ENCODE assay signal across 8 mouse cellular contexts in the genomic region with DNA sequence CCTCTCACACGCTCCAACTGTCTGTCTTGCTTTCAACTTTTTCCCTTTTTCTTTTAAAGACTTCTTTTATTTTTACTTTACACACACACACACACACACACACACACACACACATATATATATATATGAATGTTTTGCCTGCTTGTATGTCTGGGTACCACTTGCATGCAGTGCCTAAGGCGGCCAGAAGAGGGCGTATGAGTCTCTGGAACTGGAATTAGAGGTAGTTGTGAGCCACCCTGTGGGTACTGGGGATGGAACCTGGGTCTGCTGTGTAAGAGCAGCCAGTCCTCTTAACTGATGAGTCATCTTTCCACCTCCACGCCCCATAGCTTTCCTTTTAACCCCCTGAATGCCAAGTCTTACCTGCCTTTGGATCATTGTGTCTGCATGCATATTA. TPM values are rescaled to one million over a fixed set of nuclear protein-coding genes. Genes with fewer than 3 reads are reported as not detected.
A peak's percentile ranks its signal among the peaks of the same experiment; 100 is the strongest.
DNase-seq lines count a peak whose midpoint lies in the region; ATAC-seq and TF ChIP-seq lines count a peak whose summit lies in the region.

No protein-coding gene starts in this region.

- no peaks in the 10 kb centered on the region for H3K27me3 ChIP-seq in kidney, adult 2 months (replicated peaks; ENCODE audit: control insufficient read depth, insufficient read depth, low read length)
- H3K27me3 ChIP-seq in kidney, embryonic 14.5 days (ENCODE audit: control insufficient read depth, insufficient read depth, low read length), result no peaks in the 10 kb centered on the region
- H3K27me3 ChIP-seq in lung, postnatal 0 days (replicated peaks; ENCODE audit: insufficient read depth, low read length), result 0 out of 2 replicates have a peak, but pooled peaks cover 3% of the 10 kb centered on the region

- H3K4me3 ChIP-seq in kidney, adult 2 months (ENCODE audit: insufficient read depth, low read depth, low read length), result no peak overlapping the region
- no peak overlapping the region for H3K4me3 ChIP-seq in kidney, embryonic 14.5 days (ENCODE audit: low read length)
- H3K4me3 ChIP-seq in lung, postnatal 0 days (ENCODE audit: low read depth, low read length), result no peak overlapping the region

- H3K27ac ChIP-seq in kidney, adult 2 months (ENCODE audit: insufficient read depth, low read depth, low read length), result no peak overlapping the region
- H3K27ac ChIP-seq in kidney, embryonic 14.5 days (ENCODE audit: low read depth, low read length), result no peak overlapping the region
- no peak overlapping the region for H3K27ac ChIP-seq in lung, postnatal 0 days (ENCODE audit: low read length)

- H3K9me3 ChIP-seq in kidney, embryonic 14.5 days (ENCODE audit: control insufficient read depth, low read length), result no peaks in the 10 kb centered on the region
- H3K9me3 ChIP-seq in lung, postnatal 0 days (ENCODE audit: low read length), result no peaks in the 10 kb centered on the region

- 0 out of 2 replicates have a peak, but pooled peaks cover 2% of the 10 kb centered on the region for H3K4me1 ChIP-seq in kidney, adult 2 months (ENCODE audit: control insufficient read depth, insufficient read depth, low read length)
- no peaks in the 10 kb centered on the region for H3K4me1 ChIP-seq in kidney, embryonic 14.5 days (ENCODE audit: control insufficient read depth, insufficient read depth, low read length)
- H3K4me1 ChIP-seq in lung, postnatal 0 days (ENCODE audit: insufficient read depth, low read depth, low read length), result no peaks in the 10 kb centered on the region

- no peaks in the 10 kb centered on the region for H3K36me3 ChIP-seq in kidney, adult 2 months (ENCODE audit: control insufficient read depth, insufficient read depth, low read length)
- H3K36me3 ChIP-seq in kidney, embryonic 14.5 days (ENCODE audit: control insufficient read depth, insufficient read depth, low read length), result no peaks in the 10 kb centered on the region
- no peaks in the 10 kb centered on the region for H3K36me3 ChIP-seq in lung, postnatal 0 days (ENCODE audit: insufficient read depth, low read length)

- ATAC-seq in kidney, embryonic 14.5 days (ENCODE audit: low FRiP score, low TSS enrichment), result no peak
- ATAC-seq in lung, postnatal 0 days, result no peak

- peak; percentile 36 for DNase-seq in kidney, adult 2 months
- DNase-seq in ES-CJ7 (ENCODE audit: low read depth, low spot score) (peak; percentile 90), MN1 (ENCODE audit: low spot score) (no peak)
- DNase-seq in c-Kit-positive CD71-positive TER-119-negative erythroid progenitor cells, embryonic 14.5 days (ENCODE audit: low read depth), result peak; percentile 32
- peak; percentile 37 for DNase-seq in lung, postnatal 0 days (ENCODE audit: low spot score)
- DNase-seq in urinary bladder, postnatal 4 days (ENCODE audit: low spot score in 2 of 2), result no peak
- no peak for DNase-seq in layer of hippocampus, adult 11-12 months (ENCODE audit: low spot score)

- TF ChIP-seq CTCF in kidney, adult 2 months (conservative IDR thresholded peaks at IDR 0.05; ENCODE audit: insufficient read depth, insufficient read length, low read depth, low read length), result peak; percentile 54
- peak; percentile 69 for TF ChIP-seq CTCF in lung, postnatal 0 days (IDR thresholded peaks at IDR 0.05)

- no peak overlapping the region for H3K9ac ChIP-seq in kidney, embryonic 14.5 days (ENCODE audit: low read depth, low read length)
- H3K9ac ChIP-seq in lung, postnatal 0 days (replicated peaks; ENCODE audit: low read depth), result no peak overlapping the region

- WGBS in kidney, adult 2 months, result 30% methylated on average over 4 of the region's 4 CpGs
- 33% methylated on average over 4 of the region's 4 CpGs for WGBS in kidney, embryonic 14.5 days
- 27% methylated on average over 4 of the region's 4 CpGs for WGBS in lung, postnatal 0 days

- TF ChIP-seq EP300 in lung, postnatal 0 days (IDR thresholded peaks at IDR 0.05), result no peak

- TF ChIP-seq POLR2A in kidney, adult 2 months (IDR thresholded peaks at IDR 0.05; ENCODE audit: low read depth, low read length), result no peak

- no peak overlapping the region for H3K4me2 ChIP-seq in kidney, embryonic 14.5 days (replicated peaks; ENCODE audit: low read depth, low read length)
- no peak overlapping the region for H3K4me2 ChIP-seq in lung, postnatal 0 days (replicated peaks; ENCODE audit: low read depth, low read length)

RNA-seq across cellular contexts. Expression of a gene that starts 17.9 kb away (rescaled TPM):
- 1.8 and 2.0 TPM in 2 replicates for polyA plus RNA-seq in kidney, adult 2 months (2012; rRNA removed)
- polyA plus RNA-seq in kidney, embryonic 14.5 days (2014; fragmentation: Nextera tagmentation; extraction: Ambion mirVana), result 1.1 and 2.1 TPM in 2 replicates
- polyA plus RNA-seq in lung, postnatal 0 days (2015; fragmentation: Nextera tagmentation; extraction: Ambion mirVana), result 1.3 and 1.7 TPM in 2 replicates

RNA-seq across cellular contexts. Expression of a gene that starts 19.1 kb away (rescaled TPM):
- 0.03 and 0.11 TPM in 2 replicates for polyA plus RNA-seq in kidney, adult 2 months (2012; rRNA removed)
- 0.26 and 0.32 TPM in 2 replicates for polyA plus RNA-seq in kidney, embryonic 14.5 days (2014; fragmentation: Nextera tagmentation; extraction: Ambion mirVana)
- polyA plus RNA-seq in lung, postnatal 0 days (2015; fragmentation: Nextera tagmentation; extraction: Ambion mirVana), result 0.02 and 0.04 TPM in 2 replicates

RNA-seq across cellular contexts. Expression of a gene that starts 46.8 kb away (rescaled TPM):
- 16.0 and 21.3 TPM in 2 replicates for polyA plus RNA-seq in kidney, adult 2 months (2012; rRNA removed)
- polyA plus RNA-seq in kidney, embryonic 14.5 days (2014; fragmentation: Nextera tagmentation; extraction: Ambion mirVana), result 27.9 and 47.3 TPM in 2 replicates
- 16.5 and 18.6 TPM in 2 replicates for polyA plus RNA-seq in lung, postnatal 0 days (2015; fragmentation: Nextera tagmentation; extraction: Ambion mirVana)

Comparison
In these comparisons a context has a peak if more than half of its experiments do, and no peak if none do; other contexts are left out.
1. DNase-seq: peak in kidney, adult 2 months (single experiment), ES-CJ7 (single experiment), c-Kit-positive CD71-positive TER-119-negative erythroid progenitor cells, embryonic 14.5 days (single experiment) and lung, postnatal 0 days (single experiment); none in urinary bladder, postnatal 4 days (0 of 2), MN1 (single experiment) and layer of hippocampus, adult 11-12 months (single experiment).